Mouse (Mus musculus) megakaryocyte, embryonic 14.5 days (primary cell): ENCODE measurements around the gene Zg16. TPM values are rescaled to one million over a fixed set of nuclear protein-coding genes. Genes with fewer than 3 reads are reported as not detected.

ENCODE experiments used
- H3K27me3 ChIP-seq: replicated peaks from 2 replicates; pipeline ENCODE3; 2012; ENCODE audit warnings: inconsistent platforms
- H3K36me3 ChIP-seq: replicated peaks from 2 replicates; pipeline ENCODE3; 2012; ENCODE audit warnings: low read length, inconsistent platforms, mixed read lengths
- H3K4me1 ChIP-seq: 2 replicates; pipeline ENCODE4 v1.6.1; 2012; ENCODE audit warnings: inconsistent platforms
- H3K4me3 ChIP-seq: replicated peaks from 2 replicates; pipeline ENCODE3; 2012; ENCODE audit warnings: moderate library complexity, mild to moderate bottlenecking, inconsistent platforms
- H3K9me3 ChIP-seq: 2 replicates; pipeline ENCODE4 v1.6.1; 2012; ENCODE audit warnings: inconsistent platforms
- FLI1 ChIP-seq: IDR thresholded peaks from 2 replicates; pipeline ENCODE4 v1.6.1; 2012; ENCODE audit warnings: low read length, inconsistent platforms, mixed read lengths
- GATA1 ChIP-seq: IDR thresholded peaks from 3 replicates; pipeline ENCODE4 v1.6.1; 2012; ENCODE audit warnings: mixed read lengths, low read length, inconsistent platforms, borderline replicate concordance
- polyA plus RNA-seq: library from polyadenylated mRNA; stranded (reverse); fragments of >175 nt; gene quantifications from 2 replicates; pipeline ENCODE4 v1.2.3, GENCODE M21; 2012; ENCODE audit warnings: low replicate concordance; ENCODE audit not compliant: insufficient read depth

Zg16 gene
- polyA plus RNA-seq, 1 experiment, result not detected

DNA sequence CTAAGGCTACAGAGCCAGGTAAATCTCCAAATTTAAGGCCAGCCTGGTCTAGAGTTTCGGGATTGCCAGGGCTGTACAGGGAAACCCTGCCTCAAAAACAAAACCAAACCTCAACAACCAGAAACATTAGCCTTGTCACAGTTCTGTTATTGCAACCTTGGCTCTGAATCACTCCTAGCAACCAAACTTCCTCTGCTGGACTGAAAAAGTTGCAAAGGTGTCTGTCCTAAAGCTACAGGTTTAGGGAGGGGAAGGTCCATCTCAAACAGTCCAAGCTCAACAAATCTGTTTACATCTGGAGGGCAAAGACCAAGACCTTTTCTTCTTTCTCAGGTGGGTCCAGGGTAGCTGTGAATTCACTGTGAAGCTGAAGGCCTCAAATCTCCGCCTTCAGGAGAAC lies 76.1 kb downstream of the Zg16 start:
- peaks cover 60% of the 10 kb centered on the region for H3K36me3 ChIP-seq
- H3K4me3 ChIP-seq, result peak overlapping the region; percentile 56
- no peaks in the 10 kb centered on the region for H3K9me3 ChIP-seq
- H3K27me3 ChIP-seq, result no peaks in the 10 kb centered on the region
- no peak for TF ChIP-seq FLI1
- no peak for TF ChIP-seq GATA1
- peaks cover 93% of the 10 kb centered on the region for H3K4me1 ChIP-seq

DNA sequence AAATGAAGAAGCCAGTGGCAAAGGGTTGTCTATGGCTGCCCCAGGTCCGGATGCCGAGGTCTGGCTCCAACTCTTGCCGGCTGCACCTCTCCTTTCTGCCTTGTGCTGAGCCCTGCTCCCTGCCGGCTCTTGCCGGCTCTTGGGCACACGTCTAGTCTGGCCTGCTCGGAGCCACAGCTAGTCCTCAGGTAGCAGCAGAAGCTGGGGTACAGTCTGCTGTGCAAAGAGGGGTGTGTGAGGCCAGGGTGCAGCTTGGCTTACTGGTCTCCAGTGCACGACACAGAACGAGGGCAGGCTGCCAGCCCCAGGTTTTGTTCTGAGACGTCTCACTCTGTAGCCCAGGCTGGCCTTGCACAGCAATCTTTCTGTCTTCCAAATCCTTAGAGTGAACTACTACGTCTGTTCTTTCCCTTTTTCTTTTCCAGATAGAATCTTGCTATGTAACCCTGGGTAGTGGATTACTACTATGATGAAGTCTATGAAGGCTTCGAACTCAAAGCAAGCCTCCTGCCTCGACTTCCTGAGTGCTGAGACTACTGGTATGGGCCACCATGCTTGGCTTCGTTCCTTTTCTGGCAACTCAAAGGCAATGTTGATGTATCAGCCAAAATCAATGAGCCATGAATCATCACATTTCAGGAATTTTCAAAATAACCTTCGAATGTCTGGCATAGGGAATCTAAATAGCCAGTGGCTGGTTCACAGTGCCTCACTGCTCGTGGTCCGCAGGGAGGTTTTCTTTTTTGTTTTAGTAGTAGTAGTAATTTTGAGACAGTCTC lies 77.6 kb downstream of the Zg16 start:
- peak overlapping the region; percentile 88 for H3K4me3 ChIP-seq
- H3K4me1 ChIP-seq, result peaks cover 86% of the 10 kb centered on the region
- no peaks in the 10 kb centered on the region for H3K9me3 ChIP-seq
- peaks cover 52% of the 10 kb centered on the region for H3K36me3 ChIP-seq
- no peaks in the 10 kb centered on the region for H3K27me3 ChIP-seq
- no peak for TF ChIP-seq FLI1
- TF ChIP-seq GATA1, result no peak

DNA sequence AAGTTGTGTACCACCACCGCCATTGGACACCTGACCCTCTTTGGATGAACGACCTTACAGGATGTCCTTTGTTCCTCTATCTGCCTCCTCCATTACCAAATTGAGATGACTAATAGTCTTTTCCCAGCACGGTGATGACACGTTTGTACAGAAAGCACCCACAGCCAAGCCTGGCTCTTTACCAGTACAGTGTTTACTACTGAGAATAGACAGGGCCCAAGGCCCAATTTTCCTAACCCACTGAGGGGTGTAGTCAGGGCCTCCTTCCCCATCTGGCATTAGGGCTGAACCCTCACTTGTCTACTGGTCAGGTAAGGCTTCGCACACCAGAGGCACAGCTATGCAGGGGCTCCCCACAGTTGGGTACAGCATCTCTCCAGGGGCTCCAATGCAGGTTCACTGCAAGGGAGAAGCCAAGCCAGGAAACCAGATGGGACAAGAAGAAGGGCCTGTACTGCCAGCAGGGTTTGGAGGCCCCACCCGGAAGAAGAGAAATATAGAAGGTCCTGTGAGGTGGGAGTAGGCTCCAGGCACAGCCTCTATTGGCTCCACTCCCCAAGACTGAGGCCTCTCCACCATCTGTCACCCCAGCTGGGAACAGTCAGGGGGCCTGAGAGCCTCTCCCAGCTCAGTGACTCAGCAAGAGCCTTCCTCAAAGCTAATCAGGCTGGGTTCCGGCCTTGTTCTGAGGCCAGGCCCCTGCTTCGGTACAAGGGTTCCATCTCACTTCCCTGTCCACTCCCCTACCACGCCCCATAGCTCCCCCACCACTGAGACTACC lies 78.7 kb downstream of the Zg16 start:
- peak overlapping the region; percentile 88 for H3K4me3 ChIP-seq
- H3K4me1 ChIP-seq, result peaks cover 92% of the 10 kb centered on the region
- TF ChIP-seq GATA1 (no peak), FLI1 (no peak)
- no peaks in the 10 kb centered on the region for H3K27me3 ChIP-seq
- H3K9me3 ChIP-seq, result no peaks in the 10 kb centered on the region
- H3K36me3 ChIP-seq, result peaks cover 57% of the 10 kb centered on the region

DNA sequence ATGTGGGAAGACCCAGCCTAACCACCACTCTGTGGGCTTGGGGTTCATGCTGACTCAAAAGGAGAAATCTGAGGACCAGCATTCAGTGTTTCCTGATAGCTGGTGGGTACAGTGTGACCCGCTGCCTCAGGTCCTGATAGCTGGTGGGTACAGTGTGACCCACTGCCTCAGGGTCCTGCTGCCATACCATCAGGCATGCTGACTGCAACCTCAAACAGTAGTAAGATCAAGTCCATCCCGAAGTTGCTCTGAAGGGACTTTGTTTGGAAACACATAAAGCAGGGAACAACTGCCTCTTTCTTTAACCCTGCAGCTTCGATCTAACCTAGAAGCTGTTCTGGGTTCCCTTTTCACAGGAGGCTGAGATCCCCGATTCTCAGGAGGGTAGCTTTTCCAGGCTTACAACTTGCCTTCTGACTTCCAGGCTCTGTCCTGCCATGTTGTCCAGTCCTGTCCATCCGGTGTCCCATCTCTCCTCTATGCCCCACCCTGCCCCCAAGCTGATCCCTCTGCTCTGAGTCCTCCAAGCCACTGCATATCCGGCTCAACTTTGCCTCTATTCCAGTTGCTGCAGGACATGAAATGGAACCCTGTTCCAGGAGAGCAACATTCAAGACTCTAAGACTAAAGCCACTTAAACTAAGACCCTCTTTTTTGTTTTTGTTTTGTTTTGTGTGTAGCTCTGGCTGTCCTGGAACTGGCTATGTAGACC lies 79.7 kb downstream of the Zg16 start:
- no peak for TF ChIP-seq GATA1
- TF ChIP-seq FLI1, result no peak
- Histone ChIP-seq H3K4me1 (peaks cover 92% of the 10 kb centered on the region), H3K4me3 (peak overlapping the region; percentile 67), H3K9me3 (no peaks in the 10 kb centered on the region), H3K36me3 (peaks cover 50% of the 10 kb centered on the region), H3K27me3 (no peaks in the 10 kb centered on the region)

DNA sequence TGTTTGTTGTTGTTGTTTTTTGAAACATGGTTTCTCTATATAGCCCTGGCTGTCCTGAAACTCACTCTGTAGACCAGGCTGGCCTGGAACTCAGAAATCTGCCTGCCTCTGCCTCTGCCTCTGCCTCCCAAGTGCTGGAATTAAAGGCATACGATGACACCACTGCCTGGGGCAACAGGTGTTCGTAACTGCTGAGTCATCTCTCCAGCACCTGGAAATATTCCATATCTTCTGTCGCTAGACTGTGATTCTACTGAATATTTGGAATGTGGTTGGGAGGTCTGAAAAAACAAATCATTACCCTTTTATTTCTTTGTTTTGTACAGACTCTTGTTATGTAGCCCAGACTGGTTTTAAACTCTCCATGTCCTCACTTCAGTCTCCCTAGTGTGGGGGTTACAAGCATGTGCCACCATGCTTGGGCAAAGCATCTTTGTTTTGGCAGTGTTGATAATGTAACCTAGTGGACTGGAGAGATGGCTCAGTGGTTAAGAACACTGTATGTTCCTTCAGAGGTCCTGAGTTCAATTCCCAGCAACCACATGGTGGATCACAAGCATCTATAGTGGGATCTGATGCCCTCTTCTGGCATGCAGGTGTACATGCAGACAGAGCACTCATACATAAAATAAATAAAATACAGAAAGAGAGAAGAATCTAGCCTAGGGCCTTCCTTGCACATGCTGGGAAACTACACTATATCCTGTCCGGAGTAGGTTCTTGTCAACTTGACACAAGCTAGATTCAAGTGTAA lies 82.8 kb downstream of the Zg16 start:
- TF ChIP-seq FLI1 (no peak), GATA1 (no peak)
- Histone ChIP-seq H3K4me3 (no peak overlapping the region), H3K36me3 (peaks cover 48% of the 10 kb centered on the region), H3K9me3 (no peaks in the 10 kb centered on the region), H3K4me1 (peaks cover 87% of the 10 kb centered on the region), H3K27me3 (no peaks in the 10 kb centered on the region)

DNA sequence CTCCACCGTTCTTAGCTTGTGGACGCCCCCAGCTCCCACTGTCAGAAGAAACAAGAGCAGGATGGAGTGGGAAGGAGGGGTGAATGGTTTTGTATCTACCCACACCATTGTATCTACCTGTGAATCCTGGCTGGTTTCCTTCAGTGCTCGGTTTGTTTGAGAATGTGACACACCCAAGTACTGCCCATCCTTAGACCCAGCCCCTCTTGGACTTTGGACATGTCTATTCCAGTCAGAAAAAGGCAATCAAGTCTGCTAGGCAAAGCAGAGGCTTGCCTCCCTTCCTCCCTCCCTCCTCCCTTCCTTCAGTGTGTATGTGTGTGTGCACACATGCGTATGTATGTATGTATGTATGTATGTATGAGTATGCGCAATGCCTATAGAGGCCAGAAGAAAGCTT lies 83.5 kb downstream of the Zg16 start:
- no peak for TF ChIP-seq GATA1
- no peak for TF ChIP-seq FLI1
- H3K4me3 ChIP-seq, result no peak overlapping the region

More for the DNA sequence above, 83.5 kb downstream of the Zg16 start:
- Histone ChIP-seq H3K36me3 (peaks cover 52% of the 10 kb centered on the region), H3K27me3 (no peaks in the 10 kb centered on the region), H3K9me3 (no peaks in the 10 kb centered on the region), H3K4me1 (peaks cover 87% of the 10 kb centered on the region)

Other genes with a start within 250 kb of the Zg16 start
- gene Doc2a, start 239.9 kb downstream of the Zg16 start, polyA plus RNA-seq, result 1.3 TPM in 1 of 2 replicates, not detected in the other
- 9.3 and 60.8 TPM in 2 replicates for gene Hirip3, start 225.4 kb downstream of the Zg16 start, polyA plus RNA-seq
- gene Ino80e, start 225.0 kb downstream of the Zg16 start, polyA plus RNA-seq, result 823 and 1,411 TPM in 2 replicates
- gene Taok2, start 202.6 kb downstream of the Zg16 start, polyA plus RNA-seq, result 159 and 479 TPM in 2 replicates
- 50.9 TPM in 2 replicates for gene Tmem219, start 164.4 kb downstream of the Zg16 start, polyA plus RNA-seq
- gene Kctd13, start 158.4 kb downstream of the Zg16 start, polyA plus RNA-seq, result 26.4 and 59.2 TPM in 2 replicates
- gene Asphd1, start 137.7 kb downstream of the Zg16 start, polyA plus RNA-seq, result not detected in 2 replicates
- gene Sez6l2, start 136.8 kb downstream of the Zg16 start, polyA plus RNA-seq, result 1.7 and 2.0 TPM in 2 replicates
- 105 and 211 TPM in 2 replicates for gene Cdipt, start 111.4 kb downstream of the Zg16 start, polyA plus RNA-seq
- 1.8 TPM in 1 of 2 replicates, not detected in the other for gene Cdiptos, start 111.2 kb downstream of the Zg16 start, polyA plus RNA-seq
- 39.1 and 72.4 TPM in 2 replicates for gene Mvp, start 72.7 kb downstream of the Zg16 start, polyA plus RNA-seq
- gene Pagr1b, start 70.8 kb downstream of the Zg16 start, polyA plus RNA-seq, result 4.2 TPM in 1 of 2 replicates, not detected in the other
- gene Pagr1a, start 70.0 kb downstream of the Zg16 start, polyA plus RNA-seq, result 15.8 and 94.8 TPM in 2 replicates
- gene Gm42742, start 66.2 kb downstream of the Zg16 start, polyA plus RNA-seq, result 164 and 252 TPM in 2 replicates
- 0.68 and 3.9 TPM in 2 replicates for gene Prrt2, start 66.1 kb downstream of the Zg16 start, polyA plus RNA-seq
- 324 and 1,017 TPM in 2 replicates for gene Maz, start 60.3 kb downstream of the Zg16 start, polyA plus RNA-seq
- gene Kif22, start 44.9 kb downstream of the Zg16 start, polyA plus RNA-seq, result 6.8 and 18.0 TPM in 2 replicates
- gene AI467606, start 4.0 kb upstream of the Zg16 start, polyA plus RNA-seq, result 71.8 and 93.9 TPM in 2 replicates
- gene Qprt, start 34.9 kb upstream of the Zg16 start, polyA plus RNA-seq, result not detected in 2 replicates
- gene Spn, start 50.5 kb upstream of the Zg16 start, polyA plus RNA-seq, result 2.2 and 17.4 TPM in 2 replicates
- gene Cd2bp2, start 108.7 kb upstream of the Zg16 start, polyA plus RNA-seq, result 13.5 and 43.5 TPM in 2 replicates
- gene Tbc1d10b, start 121.1 kb upstream of the Zg16 start, polyA plus RNA-seq, result 83.3 and 137 TPM in 2 replicates
- gene Mylpf, start 121.6 kb upstream of the Zg16 start, polyA plus RNA-seq, result 4.7 TPM in 1 of 2 replicates, not detected in the other
- 10.8 and 17.3 TPM in 2 replicates for gene Zfp553, start 145.7 kb upstream of the Zg16 start, polyA plus RNA-seq
- gene Sept1, start 145.8 kb upstream of the Zg16 start, polyA plus RNA-seq, result 369 and 529 TPM in 2 replicates
- 85.4 and 270 TPM in 2 replicates for gene Zfp771, start 156.9 kb upstream of the Zg16 start, polyA plus RNA-seq
- gene Dctpp1, start 173.4 kb upstream of the Zg16 start, polyA plus RNA-seq, result 65.3 and 143 TPM in 2 replicates
- gene Sephs2, start 186.7 kb upstream of the Zg16 start, polyA plus RNA-seq, result 32.9 and 41.0 TPM in 2 replicates
- gene Itgal, start 208.9 kb upstream of the Zg16 start, polyA plus RNA-seq, result 11.2 and 21.5 TPM in 2 replicates